Mouse (Mus musculus): ENCODE results near the gene Cln3. TPM values are rescaled to one million over a fixed set of nuclear protein-coding genes. Genes with fewer than 3 reads are reported as not detected.

The Cln3 gene
- polyA plus RNA-seq, 1 experiment from 2014 or later = 26.6 TPM

Small RNA genes lying within 50 kb of the gene (microRNA-seq; reads per million reads assigned to microRNA genes)
- 1.7 reads per million for gene Mir7059

Other genes starting within 250 kb of the Cln3 start
- 1.0 and 1.3 TPM in 2 replicates for gene Lat, start 216.2 kb downstream of the Cln3 start, polyA plus RNA-seq (2014; fragmentation: Nextera tagmentation; extraction: Ambion mirVana)
- 63.4 and 64.5 TPM in 2 replicates for gene Spns1, start 208.4 kb downstream of the Cln3 start, polyA plus RNA-seq (2014; fragmentation: Nextera tagmentation; extraction: Ambion mirVana)
- 3.4 TPM in 2 replicates for gene Nfatc2ip, start 189.1 kb downstream of the Cln3 start, polyA plus RNA-seq (2014; fragmentation: Nextera tagmentation; extraction: Ambion mirVana)
- not detected in 2 replicates for gene Cd19, start 170.9 kb downstream of the Cln3 start, polyA plus RNA-seq (2014; fragmentation: Nextera tagmentation; extraction: Ambion mirVana)
- gene Rabep2, start 157.1 kb downstream of the Cln3 start, polyA plus RNA-seq (2014; fragmentation: Nextera tagmentation; extraction: Ambion mirVana) = 19.8 and 22.3 TPM in 2 replicates
- gene Atp2a1, start 122.7 kb downstream of the Cln3 start, polyA plus RNA-seq (2014; fragmentation: Nextera tagmentation; extraction: Ambion mirVana) = 0.79 and 1.1 TPM in 2 replicates
- gene Sh2b1, start 110.4 kb downstream of the Cln3 start, polyA plus RNA-seq (2014; fragmentation: Nextera tagmentation; extraction: Ambion mirVana) = 59.5 and 61.1 TPM in 2 replicates
- 133 and 137 TPM in 2 replicates for gene Tufm, start 98.5 kb downstream of the Cln3 start, polyA plus RNA-seq (2014; fragmentation: Nextera tagmentation; extraction: Ambion mirVana)
- gene Atxn2l, start 82.4 kb downstream of the Cln3 start, polyA plus RNA-seq (2014; fragmentation: Nextera tagmentation; extraction: Ambion mirVana) = 68.5 and 68.9 TPM in 2 replicates
- gene Eif3c, start 19.4 kb downstream of the Cln3 start, polyA plus RNA-seq (2014; fragmentation: Nextera tagmentation; extraction: Ambion mirVana) = 156 and 171 TPM in 2 replicates
- 0.06 and 0.70 TPM in 2 replicates for gene Apobr, start 875 bp downstream of the Cln3 start, polyA plus RNA-seq (2014; fragmentation: Nextera tagmentation; extraction: Ambion mirVana)
- not detected in 2 replicates for gene Il27, start 9.1 kb upstream of the Cln3 start, polyA plus RNA-seq (2014; fragmentation: Nextera tagmentation; extraction: Ambion mirVana)
- gene Nupr1, start 45.0 kb upstream of the Cln3 start, polyA plus RNA-seq (2014; fragmentation: Nextera tagmentation; extraction: Ambion mirVana) = 2.2 and 10.8 TPM in 2 replicates
- 58.0 and 61.5 TPM in 2 replicates for gene Sgf29, start 63.5 kb upstream of the Cln3 start, polyA plus RNA-seq (2014; fragmentation: Nextera tagmentation; extraction: Ambion mirVana)
- 0.59 and 2.2 TPM in 2 replicates for gene Sult1a1, start 90.6 kb upstream of the Cln3 start, polyA plus RNA-seq (2014; fragmentation: Nextera tagmentation; extraction: Ambion mirVana)
- 132 and 140 TPM in 2 replicates for gene Bola2, start 109.6 kb upstream of the Cln3 start, polyA plus RNA-seq (2014; fragmentation: Nextera tagmentation; extraction: Ambion mirVana)
- 11.2 and 13.1 TPM in 2 replicates for gene Slx1b, start 110.0 kb upstream of the Cln3 start, polyA plus RNA-seq (2014; fragmentation: Nextera tagmentation; extraction: Ambion mirVana)
- gene Coro1a, start 122.0 kb upstream of the Cln3 start, polyA plus RNA-seq (2014; fragmentation: Nextera tagmentation; extraction: Ambion mirVana) = 98.8 and 104 TPM in 2 replicates
- 85.0 and 85.9 TPM in 2 replicates for gene Mapk3, start 173.8 kb upstream of the Cln3 start, polyA plus RNA-seq (2014; fragmentation: Nextera tagmentation; extraction: Ambion mirVana)
- 1.8 and 2.4 TPM in 2 replicates for gene Gdpd3, start 180.5 kb upstream of the Cln3 start, polyA plus RNA-seq (2014; fragmentation: Nextera tagmentation; extraction: Ambion mirVana)
- 219 and 246 TPM in 2 replicates for gene Ypel3, start 191.1 kb upstream of the Cln3 start, polyA plus RNA-seq (2014; fragmentation: Nextera tagmentation; extraction: Ambion mirVana)
- gene Tbx6, start 195.7 kb upstream of the Cln3 start, polyA plus RNA-seq (2014; fragmentation: Nextera tagmentation; extraction: Ambion mirVana) = 0.27 and 0.55 TPM in 2 replicates
- 154 and 168 TPM in 2 replicates for gene Ppp4c, start 206.7 kb upstream of the Cln3 start, polyA plus RNA-seq (2014; fragmentation: Nextera tagmentation; extraction: Ambion mirVana)
- 50.9 and 64.4 TPM in 2 replicates for gene Fam57b, start 211.9 kb upstream of the Cln3 start, polyA plus RNA-seq (2014; fragmentation: Nextera tagmentation; extraction: Ambion mirVana)
- not detected in 2 replicates for gene 4930451I11Rik, start 245.8 kb upstream of the Cln3 start, polyA plus RNA-seq (2014; fragmentation: Nextera tagmentation; extraction: Ambion mirVana)